Mouse (Mus musculus): ENCODE measurements around the gene Snapc2. TPM values are rescaled to one million over a fixed set of nuclear protein-coding genes. Genes with fewer than 3 reads are reported as not detected.

Snapc2 gene
- polyA plus RNA-seq, 1 experiment from 2014 or later: 73.5 TPM

GRCm38 (mm10) chr8:4267627-4268026 is 14.7 kb downstream of the Snapc2 start:
- no peaks in the 10 kb centered on the region for H3K27me3 ChIP-seq (ENCODE audit: control insufficient read depth, insufficient read depth, low read length)
- 80% methylated on average over 15 of the region's 15 CpGs for WGBS
- no peak overlapping the region for H3K4me2 ChIP-seq (ENCODE audit: low read depth, severe bottlenecking)
- no peak overlapping the region for H3K4me3 ChIP-seq (ENCODE audit: low read depth, low read length)
- no peak overlapping the region for H3K9ac ChIP-seq (ENCODE audit: low read length)
- H3K36me3 ChIP-seq (ENCODE audit: control insufficient read depth, insufficient read depth, low read length): peaks cover 36% of the 10 kb centered on the region
- no peaks in the 10 kb centered on the region for H3K9me3 ChIP-seq (ENCODE audit: control insufficient read depth, low read length)
- peak; percentile 73 for ATAC-seq (ENCODE audit: insufficient number of reproducible peaks, low FRiP score, low TSS enrichment, low read depth)
- no peaks in the 10 kb centered on the region for H3K4me1 ChIP-seq (ENCODE audit: control insufficient read depth, insufficient read depth, low read length)
- no peak for DNase-seq (ENCODE audit: low spot score)
- no peak overlapping the region for H3K27ac ChIP-seq (replicated peaks; ENCODE audit: low read depth, low read length)

DNA sequence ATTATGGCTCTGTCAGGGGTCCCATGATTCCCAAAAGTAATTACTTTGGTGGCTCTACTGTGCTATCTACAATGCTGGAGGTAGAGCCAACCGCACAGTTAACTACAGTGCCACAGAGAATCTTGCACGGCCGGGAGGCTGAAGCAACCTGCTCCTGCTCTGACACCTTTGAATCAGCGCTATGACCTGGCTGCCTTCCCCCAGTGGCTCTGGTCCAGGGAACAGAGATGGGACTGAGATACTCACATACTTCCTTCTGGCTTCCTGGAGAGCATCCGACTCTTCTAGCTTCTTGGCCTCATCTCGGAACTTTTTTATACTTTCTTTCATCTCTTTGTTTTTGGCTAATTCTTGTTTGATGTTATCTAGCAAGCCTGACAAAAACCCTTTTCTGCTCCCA is 16.7 kb downstream of the Snapc2 start:
- 97% methylated on average over 6 of the region's 6 CpGs for WGBS
- Histone ChIP-seq H3K4me2 (ENCODE audit: low read depth, severe bottlenecking) (no peak overlapping the region), H3K9me3 (ENCODE audit: control insufficient read depth, low read length) (no peaks in the 10 kb centered on the region), H3K27me3 (ENCODE audit: control insufficient read depth, insufficient read depth, low read length) (no peaks in the 10 kb centered on the region), H3K4me1 (ENCODE audit: control insufficient read depth, insufficient read depth, low read length) (peaks cover 1% of the 10 kb centered on the region; the same call in 1 of the 2 replicates), H3K36me3 (ENCODE audit: control insufficient read depth, insufficient read depth, low read length) (peaks cover 39% of the 10 kb centered on the region), H3K4me3 (ENCODE audit: low read depth, low read length) (no peak overlapping the region), H3K27ac (replicated peaks; ENCODE audit: low read depth, low read length) (no peak overlapping the region), H3K9ac (ENCODE audit: low read length) (no peak overlapping the region)
- DNase-seq (ENCODE audit: low spot score) (no peak), ATAC-seq (ENCODE audit: insufficient number of reproducible peaks, low FRiP score, low TSS enrichment, low read depth) (no peak)

GRCm38 (mm10) chr8:4275275-4276110 is 22.6 kb downstream of the Snapc2 start, which contains the start of gene Timm44:
TSS of gene Timm44 (minus strand) at chr8:4275913.
- H3K4me1 ChIP-seq (ENCODE audit: control insufficient read depth, insufficient read depth, low read length): peaks cover 6% of the 10 kb centered on the region; the same call in 1 of the 2 replicates
- H3K9ac ChIP-seq (ENCODE audit: low read length): peak within 1 kb of the TSS; percentile 79
- H3K27ac ChIP-seq (replicated peaks; ENCODE audit: low read depth, low read length): no peak within 1 kb of the TSS
- peak; percentile 97 for DNase-seq (ENCODE audit: low spot score)
- WGBS: under 1% methylated on average over 39 of the region's 39 CpGs
- H3K36me3 ChIP-seq (ENCODE audit: control insufficient read depth, insufficient read depth, low read length): peaks cover 6% of the 10 kb centered on the region
- H3K27me3 ChIP-seq (ENCODE audit: control insufficient read depth, insufficient read depth, low read length): no peaks in the 10 kb centered on the region
- H3K4me2 ChIP-seq (ENCODE audit: low read depth, severe bottlenecking): peak within 1 kb of the TSS; percentile 56
- no peaks in the 10 kb centered on the region for H3K9me3 ChIP-seq (ENCODE audit: control insufficient read depth, low read length)
- H3K4me3 ChIP-seq (ENCODE audit: low read depth, low read length): peak within 1 kb of the TSS; percentile 63
- ATAC-seq (ENCODE audit: insufficient number of reproducible peaks, low FRiP score, low TSS enrichment, low read depth): peak; percentile 96

DNA sequence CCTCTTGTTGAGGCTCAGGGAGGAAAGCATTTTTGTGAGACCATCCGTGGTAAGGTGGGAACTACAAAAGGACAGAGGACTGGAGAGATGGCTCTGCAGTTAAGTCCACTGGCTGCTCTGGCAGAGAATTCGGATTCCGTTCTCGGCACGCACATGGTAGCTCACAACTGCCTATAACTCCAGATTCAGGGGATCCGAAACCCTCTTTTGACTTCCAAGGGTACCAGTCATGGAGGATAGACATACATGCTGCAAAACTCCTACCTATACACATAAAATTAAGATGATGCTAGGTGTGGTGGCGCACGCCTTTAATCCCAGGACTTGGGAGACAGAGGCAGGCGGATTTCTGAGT is 23.2 kb downstream of the Snapc2 start:
- Histone ChIP-seq H3K4me1 (ENCODE audit: control insufficient read depth, insufficient read depth, low read length) (peaks cover 6% of the 10 kb centered on the region; the same call in 1 of the 2 replicates), H3K36me3 (ENCODE audit: control insufficient read depth, insufficient read depth, low read length) (peaks cover 6% of the 10 kb centered on the region), H3K9me3 (ENCODE audit: control insufficient read depth, low read length) (no peaks in the 10 kb centered on the region), H3K9ac (ENCODE audit: low read length) (peak overlapping the region; percentile 79), H3K27ac (replicated peaks; ENCODE audit: low read depth, low read length) (no peak overlapping the region), H3K4me3 (ENCODE audit: low read depth, low read length) (peak overlapping the region; percentile 63), H3K27me3 (ENCODE audit: control insufficient read depth, insufficient read depth, low read length) (no peaks in the 10 kb centered on the region), H3K4me2 (ENCODE audit: low read depth, severe bottlenecking) (peak overlapping the region; percentile 56)
- DNase-seq (ENCODE audit: low spot score) (no peak), ATAC-seq (ENCODE audit: insufficient number of reproducible peaks, low FRiP score, low TSS enrichment, low read depth) (no peak)
- 27% methylated on average over 9 of the region's 9 CpGs for WGBS

DNA sequence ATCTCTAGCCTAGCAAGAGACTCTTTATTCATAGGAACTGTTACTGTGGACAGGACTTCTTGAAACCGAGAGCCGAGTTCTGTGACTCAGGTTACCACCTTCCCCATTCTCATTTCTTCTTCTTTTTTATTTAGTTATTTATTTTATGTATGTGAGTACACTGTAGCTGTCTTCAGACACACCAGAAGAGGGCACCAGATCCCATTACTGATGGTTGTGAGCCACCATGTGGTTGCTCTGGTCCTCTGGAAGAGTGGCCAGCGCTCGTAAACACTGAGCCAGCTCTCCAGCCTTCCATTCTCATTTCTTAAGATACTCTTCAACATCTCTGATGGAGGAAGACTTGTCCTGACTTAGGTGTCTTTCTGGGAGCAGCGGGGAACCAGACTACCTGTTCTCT is 39.9 kb downstream of the Snapc2 start:
- DNase-seq (ENCODE audit: low spot score) (no peak), ATAC-seq (ENCODE audit: insufficient number of reproducible peaks, low FRiP score, low TSS enrichment, low read depth) (no peak)
- Histone ChIP-seq H3K27me3 (ENCODE audit: control insufficient read depth, insufficient read depth, low read length) (no peaks in the 10 kb centered on the region), H3K4me1 (ENCODE audit: control insufficient read depth, insufficient read depth, low read length) (no peaks in the 10 kb centered on the region), H3K9ac (ENCODE audit: low read length) (no peak overlapping the region), H3K36me3 (ENCODE audit: control insufficient read depth, insufficient read depth, low read length) (peaks cover 18% of the 10 kb centered on the region), H3K9me3 (ENCODE audit: control insufficient read depth, low read length) (no peaks in the 10 kb centered on the region), H3K4me2 (ENCODE audit: low read depth, severe bottlenecking) (no peak overlapping the region), H3K27ac (replicated peaks; ENCODE audit: low read depth, low read length) (no peak overlapping the region), H3K4me3 (ENCODE audit: low read depth, low read length) (no peak overlapping the region)
- WGBS: 88% methylated on average over 5 of the region's 5 CpGs

DNA sequence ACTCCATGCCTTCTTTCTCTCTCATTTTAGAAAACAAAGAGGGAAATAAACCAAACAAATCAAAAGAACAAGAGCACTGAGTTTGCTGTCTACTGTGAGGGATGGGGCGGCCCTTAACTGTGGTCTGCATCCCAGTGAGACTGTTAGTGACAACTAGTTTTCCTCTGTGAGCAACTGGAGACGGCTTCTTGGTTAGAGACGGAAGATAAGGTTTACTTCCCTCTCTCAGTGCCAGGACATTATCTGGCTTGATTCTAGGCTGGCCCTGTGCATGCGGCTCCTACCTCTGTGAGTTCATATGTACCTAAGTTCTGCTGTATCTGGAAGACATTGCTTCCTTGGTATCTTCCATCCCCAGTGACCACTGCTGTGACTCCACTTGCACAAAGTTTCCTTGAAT is 44.9 kb downstream of the Snapc2 start:
- Histone ChIP-seq H3K4me3 (ENCODE audit: low read depth, low read length) (no peak overlapping the region), H3K27me3 (ENCODE audit: control insufficient read depth, insufficient read depth, low read length) (no peaks in the 10 kb centered on the region), H3K36me3 (ENCODE audit: control insufficient read depth, insufficient read depth, low read length) (peaks cover 29% of the 10 kb centered on the region; the same call in 1 of the 2 replicates), H3K4me1 (ENCODE audit: control insufficient read depth, insufficient read depth, low read length) (no peaks in the 10 kb centered on the region), H3K27ac (replicated peaks; ENCODE audit: low read depth, low read length) (no peak overlapping the region), H3K4me2 (ENCODE audit: low read depth, severe bottlenecking) (no peak overlapping the region), H3K9ac (ENCODE audit: low read length) (no peak overlapping the region), H3K9me3 (ENCODE audit: control insufficient read depth, low read length) (no peaks in the 10 kb centered on the region)
- WGBS: 94% methylated on average over 4 of the region's 4 CpGs
- ATAC-seq (ENCODE audit: insufficient number of reproducible peaks, low FRiP score, low TSS enrichment, low read depth) (no peak), DNase-seq (ENCODE audit: low spot score) (no peak)

DNA sequence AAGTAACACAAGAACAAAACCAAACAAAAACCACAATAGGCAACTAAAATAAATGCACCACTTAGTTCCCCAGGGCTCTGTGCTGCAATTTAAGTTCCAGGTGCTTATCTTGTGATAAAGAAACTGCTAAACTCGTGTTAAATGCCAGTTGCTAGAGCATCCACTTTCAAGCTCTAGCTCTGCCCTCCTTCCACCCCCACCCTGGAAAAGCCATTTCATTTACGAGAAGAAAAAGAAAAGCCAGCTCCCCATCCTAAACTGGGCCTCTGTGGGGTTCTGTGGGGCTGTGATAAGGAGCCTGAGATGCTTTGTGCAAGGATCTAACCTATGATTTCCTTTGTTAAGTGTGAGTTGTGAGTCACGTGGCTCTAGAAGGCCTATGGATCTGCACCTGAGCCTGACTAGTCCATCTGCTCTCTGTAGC is 51.3 kb downstream of the Snapc2 start:
- Histone ChIP-seq H3K27me3 (ENCODE audit: control insufficient read depth, insufficient read depth, low read length) (no peaks in the 10 kb centered on the region), H3K9me3 (ENCODE audit: control insufficient read depth, low read length) (no peaks in the 10 kb centered on the region), H3K4me1 (ENCODE audit: control insufficient read depth, insufficient read depth, low read length) (no peaks in the 10 kb centered on the region), H3K4me3 (ENCODE audit: low read depth, low read length) (no peak overlapping the region), H3K27ac (replicated peaks; ENCODE audit: low read depth, low read length) (no peak overlapping the region), H3K9ac (ENCODE audit: low read length) (no peak overlapping the region), H3K36me3 (ENCODE audit: control insufficient read depth, insufficient read depth, low read length) (peaks cover 36% of the 10 kb centered on the region), H3K4me2 (ENCODE audit: low read depth, severe bottlenecking) (no peak overlapping the region)
- 84% methylated on average over 3 of the region's 3 CpGs for WGBS
- no peak for ATAC-seq (ENCODE audit: insufficient number of reproducible peaks, low FRiP score, low TSS enrichment, low read depth)
- no peak for DNase-seq (ENCODE audit: low spot score)

Measured in limb, embryonic 11.5 days (tissue).